Mouse (Mus musculus) limb, embryonic 12.5 days (tissue): Measurements from ENCODE around the gene Tbxa2r. TPM values are rescaled to one million over a fixed set of nuclear protein-coding genes. Genes with fewer than 3 reads are reported as not detected.

ENCODE experiments used
- ATAC-seq: fragments of 200-750 bp; cut with Nextera tagmentation; 2 replicates; pipeline ENCODE4 v1.8.0; 2017; ENCODE audit warnings: low read depth, moderate TSS enrichment; ENCODE audit not compliant: insufficient number of reproducible peaks, insufficient read depth, low FRiP score, low TSS enrichment
- H3K27ac ChIP-seq: fragments of 300-500 bp; sonication (generic); 2 replicates; pipeline ENCODE4 v1.5.1; 2016; ENCODE audit warnings: mild to moderate bottlenecking, moderate library complexity
- H3K27me3 ChIP-seq: fragments of 300-500 bp; sonication (generic); 2 replicates; pipeline ENCODE4 v1.6.1; 2016; ENCODE audit warnings: mild to moderate bottlenecking, moderate library complexity
- H3K36me3 ChIP-seq: fragments of 300-500 bp; sonication (generic); 2 replicates; pipeline ENCODE4 v1.6.1; 2016; ENCODE audit warnings: mild to moderate bottlenecking, moderate library complexity
- H3K4me1 ChIP-seq: fragments of 300-500 bp; sonication (generic); replicated peaks from 2 replicates; pipeline ENCODE4 v1.6.1; 2016
- H3K4me2 ChIP-seq: fragments of 300-500 bp; sonication (generic); 2 replicates; pipeline ENCODE4 v1.6.1; 2016; ENCODE audit warnings: mild to moderate bottlenecking, moderate library complexity
- H3K4me3 ChIP-seq: fragments of 300-500 bp; sonication (generic); replicated peaks from 2 replicates; pipeline ENCODE4 v1.5.1; 2016; ENCODE audit warnings: mild to moderate bottlenecking
- H3K9ac ChIP-seq: fragments of 300-500 bp; sonication (generic); replicated peaks from 2 replicates; pipeline ENCODE4 v1.6.1; 2016; ENCODE audit warnings: mild to moderate bottlenecking, moderate library complexity
- H3K9me3 ChIP-seq: fragments of 300-500 bp; sonication (generic); 2 replicates; pipeline ENCODE4 v1.6.1; 2016; ENCODE audit warnings: mild to moderate bottlenecking, moderate library complexity
- WGBS: fragments of 180-500 bp; shearing (Covaris S2); methylation state at CpG from one replicate; pipeline ENCODE4 v1.1.7; 2016; 5-methylcytosine and 5-hydroxymethylcytosine counted together
- polyA plus RNA-seq: library from polyadenylated mRNA; unstranded; fragments of >200 nt; fragmentation: Nextera tagmentation; extraction: Ambion mirVana; gene quantifications from 2 replicates; pipeline ENCODE4 v1.2.1, GENCODE M21; 2016

Tbxa2r gene
- polyA plus RNA-seq = 2.2 and 2.6 TPM in 2 replicates

DNA sequence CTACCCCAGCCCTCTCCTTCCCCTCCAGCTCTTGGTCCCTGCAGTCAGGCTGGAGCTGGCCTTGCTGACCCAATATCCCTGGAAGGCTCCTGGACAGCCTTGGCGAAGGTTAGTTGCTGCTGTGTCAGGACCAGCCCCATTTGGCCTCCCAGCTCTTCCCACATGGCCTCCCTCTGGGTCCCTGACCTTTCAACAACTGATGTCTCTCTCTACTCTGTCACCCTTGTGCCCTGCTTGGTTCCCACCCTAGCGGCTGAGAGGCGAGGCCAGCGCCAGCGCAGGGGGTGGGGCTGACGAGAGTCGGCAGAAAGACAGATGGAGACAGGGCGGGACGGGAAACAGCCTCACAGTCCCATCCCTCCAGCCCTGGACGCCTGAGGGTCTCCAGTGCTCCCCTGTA lies at the start of gene Tbxa2r:
TSS of gene Tbxa2r (plus strand) at position 346 of the 400 bp plus-strand sequence.
- Histone ChIP-seq H3K4me3 (no peak within 1 kb of the TSS), H3K9me3 (no peaks in the 10 kb centered on the region), H3K27ac (peak within 1 kb of the TSS; percentile 74), H3K9ac (peak within 1 kb of the TSS; percentile 24), H3K4me2 (no peak within 1 kb of the TSS), H3K4me1 (peaks cover 23% of the 10 kb centered on the region), H3K36me3 (peaks cover 40% of the 10 kb centered on the region), H3K27me3 (peaks cover 24% of the 10 kb centered on the region)
- WGBS = 9% methylated on average over 10 of the region's 10 CpGs
- ATAC-seq = no peak

DNA sequence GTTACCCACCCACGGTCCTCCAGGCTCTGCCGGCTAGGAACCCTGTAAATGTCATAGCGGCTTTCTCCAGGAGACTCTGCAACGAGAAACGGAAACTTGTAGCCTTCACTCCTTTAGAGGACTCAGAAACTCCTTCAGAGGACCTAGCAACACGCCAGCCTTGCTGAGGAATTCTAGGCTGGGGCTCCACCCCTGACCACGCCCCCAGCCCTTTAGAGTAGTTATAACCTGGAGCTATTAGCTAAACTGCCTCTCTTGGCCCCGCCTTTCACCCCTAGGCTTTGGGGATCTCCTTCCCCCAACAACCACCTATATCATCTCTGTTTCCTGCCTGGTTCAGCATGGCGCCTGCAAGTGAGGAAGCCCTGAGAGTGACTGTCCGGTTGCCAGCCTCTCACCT lies 49.0 kb upstream of the Tbxa2r start:
- Histone ChIP-seq H3K27ac (no peak overlapping the region), H3K36me3 (0 out of 2 replicates have a peak, but pooled peaks cover under 1% of the 10 kb centered on the region), H3K4me1 (peaks cover 11% of the 10 kb centered on the region; the same call in 1 of the 2 replicates), H3K9me3 (no peaks in the 10 kb centered on the region; the same call in 1 of the 2 replicates), H3K4me2 (peak overlapping the region; percentile 26), H3K9ac (peak overlapping the region; percentile 47; the same call in 1 of the 2 replicates), H3K27me3 (peaks cover 59% of the 10 kb centered on the region), H3K4me3 (0 out of 2 replicates have a peak overlapping the region, but pooled peaks have one; percentile 2)
- WGBS = 28% methylated on average over 10 of the region's 10 CpGs
- 0 out of 2 replicates have a peak, but pooled peaks have one; percentile 4 for ATAC-seq

DNA sequence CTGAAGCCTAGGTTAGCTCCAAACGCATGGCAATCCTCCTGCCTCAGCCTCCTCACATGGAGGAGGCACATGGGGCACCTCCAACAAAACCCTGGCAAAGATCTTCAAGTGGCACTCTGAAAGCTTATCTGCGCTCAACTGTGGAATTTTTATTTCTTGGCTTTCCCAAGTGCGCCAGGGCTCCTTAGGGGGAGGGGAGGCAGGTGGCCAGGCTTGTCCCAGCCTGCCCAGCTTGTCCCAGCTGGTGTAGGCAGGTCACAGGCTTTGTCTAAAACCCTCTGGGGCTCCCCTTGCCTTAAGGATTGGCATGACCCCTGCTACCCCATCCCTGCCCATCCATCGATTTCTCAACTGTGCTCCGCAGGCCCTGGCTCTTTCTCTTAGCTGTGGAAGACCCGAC lies 44.3 kb upstream of the Tbxa2r start:
- Histone ChIP-seq H3K4me2 (no peak overlapping the region), H3K9me3 (no peaks in the 10 kb centered on the region), H3K4me1 (peaks cover 10% of the 10 kb centered on the region; the same call in 1 of the 2 replicates), H3K36me3 (no peaks in the 10 kb centered on the region), H3K27ac (no peak overlapping the region), H3K9ac (no peak overlapping the region), H3K27me3 (peaks cover 90% of the 10 kb centered on the region), H3K4me3 (no peak overlapping the region)
- 38% methylated on average over 6 of the region's 6 CpGs for WGBS
- ATAC-seq = no peak

- 8% methylated on average over 17 of the region's 17 CpGs for WGBS
- Histone ChIP-seq H3K36me3 (no peaks in the 10 kb centered on the region), H3K9me3 (no peaks in the 10 kb centered on the region), H3K4me2 (peak overlapping the region; percentile 70), H3K27ac (0 out of 2 replicates have a peak overlapping the region, but pooled peaks have one; percentile 7), H3K4me1 (peaks cover 5% of the 10 kb centered on the region; the same call in 1 of the 2 replicates), H3K27me3 (peaks cover 92% of the 10 kb centered on the region), H3K9ac (no peak overlapping the region), H3K4me3 (peak overlapping the region; percentile 40; the same call in 1 of the 2 replicates)
- ATAC-seq = no peak
Measured at GRCm38 (mm10) chr10:81284719-81285118, 43.8 kb upstream of the Tbxa2r start.

DNA sequence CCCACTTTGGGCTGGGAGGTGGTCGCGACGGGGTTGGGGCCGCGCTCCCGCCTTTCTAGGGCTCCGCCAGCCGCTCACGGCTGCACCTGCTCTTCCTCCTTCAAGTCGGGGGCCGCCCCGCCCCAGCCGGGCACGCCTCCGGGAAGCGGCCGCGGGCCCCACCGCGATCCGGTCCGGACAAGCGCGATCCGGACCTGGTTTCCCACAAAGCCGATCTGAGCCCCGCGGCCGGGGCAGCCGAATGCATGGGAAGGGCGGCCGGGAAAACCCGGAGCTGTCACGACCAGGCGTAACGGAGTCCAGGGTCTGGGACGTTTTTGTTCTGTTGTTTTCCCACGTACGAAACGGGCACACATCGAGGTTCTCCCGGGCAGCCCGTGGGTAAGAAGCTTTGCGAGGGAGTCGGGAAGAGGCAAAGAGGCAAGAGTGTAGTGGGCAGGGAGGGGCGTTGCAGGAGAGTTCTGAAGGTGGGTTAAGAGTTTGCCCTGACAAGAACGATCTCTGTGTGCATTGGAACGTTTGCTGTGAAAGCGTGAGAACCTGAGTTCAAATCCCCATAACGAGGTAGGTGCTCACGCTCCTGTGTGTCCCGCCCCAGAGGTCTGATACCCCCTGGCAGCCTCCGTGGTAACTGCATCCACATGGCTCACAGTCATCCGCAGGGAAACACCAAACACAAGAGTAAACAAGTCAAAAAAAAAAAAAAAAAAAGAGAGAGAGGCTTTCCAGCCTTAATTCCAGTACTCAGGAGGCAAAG lies 42.7 kb upstream of the Tbxa2r start:
- no peak overlapping the region for H3K27ac ChIP-seq
- no peaks in the 10 kb centered on the region for H3K36me3 ChIP-seq
- H3K4me2 ChIP-seq = peak overlapping the region; percentile 70
- 2% methylated on average over 54 of the region's 54 CpGs for WGBS
- peak overlapping the region; percentile 53; the same call in 1 of the 2 replicates for H3K9ac ChIP-seq
- H3K4me1 ChIP-seq = peaks cover 5% of the 10 kb centered on the region; the same call in 1 of the 2 replicates
- H3K9me3 ChIP-seq = no peaks in the 10 kb centered on the region
- peaks cover 92% of the 10 kb centered on the region for H3K27me3 ChIP-seq
- ATAC-seq = peak; percentile 24; the same call in 1 of the 2 replicates
- H3K4me3 ChIP-seq = peak overlapping the region; percentile 40

- whole genome bisulfite sequencing = 43% methylated on average over 6 of the region's 6 CpGs
- H3K27ac ChIP-seq = no peak overlapping the region
- no peaks in the 10 kb centered on the region for H3K36me3 ChIP-seq
- peaks cover 92% of the 10 kb centered on the region for H3K27me3 ChIP-seq
- H3K9ac ChIP-seq = no peak overlapping the region
- no peak overlapping the region for H3K4me3 ChIP-seq
- H3K4me2 ChIP-seq = no peak overlapping the region
- ATAC-seq = no peak
- H3K9me3 ChIP-seq = no peaks in the 10 kb centered on the region
- H3K4me1 ChIP-seq = peaks cover 6% of the 10 kb centered on the region; the same call in 1 of the 2 replicates
Measured at GRCm38 (mm10) chr10:81286586-81286985, 41.9 kb upstream of the Tbxa2r start.

DNA sequence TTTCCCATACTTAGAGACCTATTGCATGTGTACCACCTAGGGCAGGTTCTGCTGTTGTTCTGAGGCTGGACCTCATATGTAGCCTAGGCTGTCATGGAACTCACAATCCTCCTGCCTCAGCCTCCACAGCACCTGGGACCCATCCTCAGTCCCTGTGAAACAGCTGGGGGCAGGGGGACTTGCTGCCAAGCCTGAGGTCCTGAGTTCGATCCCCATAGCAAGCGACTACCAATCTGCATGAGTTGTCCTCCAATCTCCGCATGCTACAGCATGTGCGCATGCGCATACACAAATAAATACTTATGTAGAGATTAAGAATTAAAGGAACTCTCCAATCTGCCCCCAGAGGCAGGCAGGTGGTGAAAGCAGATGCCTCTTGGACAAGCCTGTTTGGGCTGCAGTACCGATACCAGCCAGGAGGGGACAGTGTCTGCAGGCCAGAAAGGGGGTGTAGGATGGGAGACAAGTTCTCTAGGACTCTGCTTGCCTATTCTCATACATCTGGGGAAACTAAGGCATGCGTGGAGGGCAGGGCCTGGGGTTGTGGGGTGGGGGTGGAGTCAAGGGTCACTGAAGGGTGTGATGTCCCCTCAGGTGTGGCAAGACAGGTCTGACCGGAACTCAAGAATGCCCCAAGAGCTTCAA lies 40.9 kb upstream of the Tbxa2r start:
- Histone ChIP-seq H3K27ac (no peak overlapping the region), H3K9me3 (no peaks in the 10 kb centered on the region), H3K36me3 (no peaks in the 10 kb centered on the region), H3K27me3 (peaks cover 92% of the 10 kb centered on the region), H3K9ac (no peak overlapping the region), H3K4me2 (no peak overlapping the region), H3K4me3 (no peak overlapping the region), H3K4me1 (peaks cover 6% of the 10 kb centered on the region; the same call in 1 of the 2 replicates)
- ATAC-seq = no peak
- WGBS = 56% methylated on average over 8 of the region's 8 CpGs

GRCm38 (mm10) chr10:81288601-81289000 lies 39.9 kb upstream of the Tbxa2r start:
- no peak overlapping the region for H3K27ac ChIP-seq
- H3K9ac ChIP-seq = no peak overlapping the region
- peaks cover 82% of the 10 kb centered on the region for H3K27me3 ChIP-seq
- no peak overlapping the region for H3K4me2 ChIP-seq
- H3K4me1 ChIP-seq = peaks cover 10% of the 10 kb centered on the region
- WGBS = 28% methylated on average over 6 of the region's 6 CpGs
- no peaks in the 10 kb centered on the region for H3K9me3 ChIP-seq
- no peak for ATAC-seq
- no peaks in the 10 kb centered on the region for H3K36me3 ChIP-seq
- H3K4me3 ChIP-seq = no peak overlapping the region

- Histone ChIP-seq H3K4me1 (peaks cover 17% of the 10 kb centered on the region), H3K9ac (no peak overlapping the region), H3K27ac (no peak overlapping the region), H3K27me3 (peaks cover 75% of the 10 kb centered on the region), H3K4me2 (no peak overlapping the region), H3K4me3 (no peak overlapping the region), H3K9me3 (no peaks in the 10 kb centered on the region), H3K36me3 (no peaks in the 10 kb centered on the region)
- 2% methylated on average over 7 of the region's 7 CpGs for WGBS
- no peak for ATAC-seq
Measured at GRCm38 (mm10) chr10:81289278-81289677, 39.3 kb upstream of the Tbxa2r start.

DNA sequence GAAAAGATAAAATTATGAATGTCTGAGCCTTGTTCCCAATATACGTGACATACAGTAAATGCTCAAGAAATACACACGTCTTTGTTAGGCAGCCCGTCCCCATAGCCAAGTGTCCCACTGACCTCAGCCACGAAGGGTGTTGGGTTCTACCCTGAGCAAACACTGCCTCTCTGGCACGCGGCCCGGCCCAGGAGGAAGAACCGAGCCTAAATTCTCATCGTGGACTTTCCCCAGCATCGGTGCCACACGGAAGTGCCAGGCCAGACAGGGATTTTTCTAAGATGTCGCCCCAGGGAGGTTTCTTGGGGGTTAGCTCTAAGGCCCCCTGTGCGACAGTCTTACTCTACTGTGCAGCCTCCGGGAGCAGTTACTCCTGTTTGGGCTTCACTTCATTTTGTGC lies 38.7 kb upstream of the Tbxa2r start:
- H3K27me3 ChIP-seq = peaks cover 70% of the 10 kb centered on the region
- ATAC-seq = no peak
- H3K27ac ChIP-seq = no peak overlapping the region
- H3K4me3 ChIP-seq = no peak overlapping the region
- H3K9ac ChIP-seq = no peak overlapping the region
- H3K4me1 ChIP-seq = peaks cover 21% of the 10 kb centered on the region
- no peak overlapping the region for H3K4me2 ChIP-seq
- peaks cover under 1% of the 10 kb centered on the region; the same call in 1 of the 2 replicates for H3K36me3 ChIP-seq
- 63% methylated on average over 14 of the region's 14 CpGs for WGBS
- no peaks in the 10 kb centered on the region for H3K9me3 ChIP-seq
